ENCODE assay signal across 8 mouse cellular contexts in genomic region chr8:95331156-95331719, GRCm38 (mm10). TPM values are rescaled to one million over a fixed set of nuclear protein-coding genes. Genes with fewer than 3 reads are reported as not detected.
DNase-seq lines count a peak whose midpoint lies in the region; ATAC-seq and TF ChIP-seq lines count a peak whose summit lies in the region.

No protein-coding gene starts in this region.

- no peaks in the 10 kb centered on the region; the same call in none of the 2 replicates for H3K4me1 ChIP-seq in cerebellum, adult 2 months (ENCODE audit: control insufficient read depth, insufficient read depth, low read length)
- H3K4me1 ChIP-seq in embryonic facial prominence, embryonic 11.5 days (ENCODE audit: control insufficient read depth, insufficient read depth, low read length) = no peaks in the 10 kb centered on the region
- peaks cover 42% of the 10 kb centered on the region for H3K4me1 ChIP-seq in hindbrain, embryonic 15.5 days (replicated peaks)
- peaks cover 15% of the 10 kb centered on the region for H3K4me1 ChIP-seq in lung, embryonic 16.5 days (replicated peaks; ENCODE audit: control insufficient read depth, insufficient read depth, low read length)
- peaks cover 10% of the 10 kb centered on the region for H3K4me1 ChIP-seq in stomach, embryonic 14.5 days (ENCODE audit: control insufficient read depth, insufficient read depth, low read length)

- peak overlapping the region; percentile 91 for H3K9ac ChIP-seq in embryonic facial prominence, embryonic 11.5 days (replicated peaks; ENCODE audit: low read length)
- H3K9ac ChIP-seq in hindbrain, embryonic 15.5 days = peak overlapping the region; percentile 92
- H3K9ac ChIP-seq in lung, embryonic 16.5 days (ENCODE audit: low read length) = peak overlapping the region; percentile 93
- H3K9ac ChIP-seq in stomach, embryonic 14.5 days (replicated peaks; ENCODE audit: low read depth, low read length) = peak overlapping the region; percentile 79

- no peak for TF ChIP-seq POLR2A in cerebellum, adult 2 months (IDR thresholded peaks at IDR 0.05; ENCODE audit: borderline replicate concordance, insufficient read depth, low read length)

- H3K36me3 ChIP-seq in embryonic facial prominence, embryonic 11.5 days (replicated peaks; ENCODE audit: control insufficient read depth, insufficient read depth, low read depth, low read length) = peaks cover 24% of the 10 kb centered on the region
- H3K36me3 ChIP-seq in hindbrain, embryonic 15.5 days = peaks cover 43% of the 10 kb centered on the region
- peaks cover 38% of the 10 kb centered on the region for H3K36me3 ChIP-seq in lung, embryonic 16.5 days (ENCODE audit: control insufficient read depth, insufficient read depth, low read length)
- H3K36me3 ChIP-seq in stomach, embryonic 14.5 days (ENCODE audit: control insufficient read depth, insufficient read depth, low read length) = peaks cover 40% of the 10 kb centered on the region

- no peaks in the 10 kb centered on the region for H3K27me3 ChIP-seq in cerebellum, adult 2 months (ENCODE audit: control insufficient read depth, insufficient read depth, low read length)
- H3K27me3 ChIP-seq in embryonic facial prominence, embryonic 11.5 days (ENCODE audit: control insufficient read depth, insufficient read depth, low read length) = no peaks in the 10 kb centered on the region
- H3K27me3 ChIP-seq in hindbrain, embryonic 15.5 days = no peaks in the 10 kb centered on the region
- H3K27me3 ChIP-seq in lung, embryonic 16.5 days (ENCODE audit: control insufficient read depth, insufficient read depth, low read depth, low read length) = no peaks in the 10 kb centered on the region
- no peaks in the 10 kb centered on the region for H3K27me3 ChIP-seq in stomach, embryonic 14.5 days (ENCODE audit: control insufficient read depth, insufficient read depth, low read length)

- TF ChIP-seq CTCF in cerebellum, adult 2 months (IDR thresholded peaks at IDR 0.05; ENCODE audit: borderline replicate concordance, insufficient read depth, low read depth, low read length) = no peak

- H3K9me3 ChIP-seq in embryonic facial prominence, embryonic 11.5 days (replicated peaks; ENCODE audit: control insufficient read depth, low read length) = no peaks in the 10 kb centered on the region
- H3K9me3 ChIP-seq in hindbrain, embryonic 15.5 days = no peaks in the 10 kb centered on the region
- H3K9me3 ChIP-seq in lung, embryonic 16.5 days (ENCODE audit: control insufficient read depth, low read length) = no peaks in the 10 kb centered on the region
- H3K9me3 ChIP-seq in stomach, embryonic 14.5 days (ENCODE audit: control insufficient read depth, low read depth, low read length) = no peaks in the 10 kb centered on the region

- peak overlapping the region; percentile 42 for H3K4me2 ChIP-seq in embryonic facial prominence, embryonic 11.5 days (ENCODE audit: low read depth, low read length)
- H3K4me2 ChIP-seq in hindbrain, embryonic 15.5 days = peak overlapping the region; percentile 88
- H3K4me2 ChIP-seq in lung, embryonic 16.5 days (ENCODE audit: low read depth, low read length) = peak overlapping the region; percentile 55
- peak overlapping the region; percentile 90 for H3K4me2 ChIP-seq in stomach, embryonic 14.5 days (replicated peaks; ENCODE audit: low read depth, low read length)

- ATAC-seq in embryonic facial prominence, embryonic 11.5 days (replicated peaks; ENCODE audit: insufficient number of reproducible peaks, low FRiP score, low TSS enrichment, low read depth) = peak; percentile 31
- peak; percentile 50 for ATAC-seq in hindbrain, embryonic 15.5 days (ENCODE audit: low FRiP score, low read depth)
- ATAC-seq in lung, embryonic 16.5 days (ENCODE audit: low read depth) = peak; percentile 54
- peak; percentile 25 for ATAC-seq in stomach, embryonic 14.5 days (ENCODE audit: insufficient number of reproducible peaks, insufficient read depth, low FRiP score, low read depth)

- H3K4me3 ChIP-seq in cerebellum, adult 2 months (replicated peaks; ENCODE audit: insufficient read depth, low read depth, low read length) = peak overlapping the region; percentile 88
- H3K4me3 ChIP-seq in embryonic facial prominence, embryonic 11.5 days (ENCODE audit: low read depth, low read length) = peak overlapping the region; percentile 90
- peak overlapping the region; percentile 99 for H3K4me3 ChIP-seq in hindbrain, embryonic 15.5 days
- peak overlapping the region; percentile 91 for H3K4me3 ChIP-seq in lung, embryonic 16.5 days (ENCODE audit: low read length)
- H3K4me3 ChIP-seq in stomach, embryonic 14.5 days (ENCODE audit: low read depth, low read length) = peak overlapping the region; percentile 87

- no peak for DNase-seq in cerebellum, adult 2 months
- DNase-seq in cerebellum, adult 18-20 months = no peak
- peak; percentile 73 for DNase-seq in 416B (ENCODE audit: low read depth)
- DNase-seq in embryonic facial prominence, embryonic 11.5 days (ENCODE audit: low spot score) = peak; percentile 75
- DNase-seq in cerebellum, adult 9-11 months = no peak

- peak overlapping the region; percentile 65 for H3K27ac ChIP-seq in cerebellum, adult 2 months (ENCODE audit: insufficient read depth, low read length)
- peak overlapping the region; percentile 93 for H3K27ac ChIP-seq in embryonic facial prominence, embryonic 11.5 days (replicated peaks; ENCODE audit: low read depth, low read length)
- peak overlapping the region; percentile 90 for H3K27ac ChIP-seq in hindbrain, embryonic 15.5 days (replicated peaks)
- peak overlapping the region; percentile 98 for H3K27ac ChIP-seq in lung, embryonic 16.5 days (ENCODE audit: low read length)
- peak overlapping the region; percentile 98 for H3K27ac ChIP-seq in stomach, embryonic 14.5 days (ENCODE audit: low read length)

- WGBS in cerebellum, adult 2 months = under 1% methylated on average over 38 of the region's 38 CpGs
- WGBS in embryonic facial prominence, embryonic 11.5 days = under 1% methylated on average over 38 of the region's 38 CpGs
- under 1% methylated on average over 38 of the region's 38 CpGs for WGBS in hindbrain, embryonic 15.5 days
- WGBS in lung, embryonic 16.5 days = 0% methylated on average over 38 of the region's 38 CpGs
- WGBS in stomach, embryonic 14.5 days = under 1% methylated on average over 38 of the region's 38 CpGs

RNA-seq across cellular contexts. Expression of gene Zfp319, which starts 0.5 kb away (rescaled TPM):
- polyA plus RNA-seq in cerebellum, adult 2 months (2012; rRNA removed) = 11.0 and 11.6 TPM in 2 replicates
- 6.6 and 7.2 TPM in 2 replicates for polyA plus RNA-seq in embryonic facial prominence, embryonic 11.5 days (2014; fragmentation: Nextera tagmentation; extraction: Ambion mirVana)
- polyA plus RNA-seq in hindbrain, embryonic 15.5 days (2015; fragmentation: Nextera tagmentation; extraction: Ambion mirVana) = 15.2 and 16.5 TPM in 2 replicates
- polyA plus RNA-seq in lung, embryonic 16.5 days (2015; fragmentation: Nextera tagmentation; extraction: Ambion mirVana) = 8.5 and 9.8 TPM in 2 replicates
- polyA plus RNA-seq in stomach, embryonic 14.5 days (2014; fragmentation: Nextera tagmentation; extraction: Ambion mirVana) = 7.4 and 8.3 TPM in 2 replicates

RNA-seq across cellular contexts. Expression of gene Usb1, which starts 0.8 kb away (rescaled TPM):
- 12.4 and 14.2 TPM in 2 replicates for polyA plus RNA-seq in cerebellum, adult 2 months (2012; rRNA removed)
- 36.5 and 37.6 TPM in 2 replicates for polyA plus RNA-seq in embryonic facial prominence, embryonic 11.5 days (2014; fragmentation: Nextera tagmentation; extraction: Ambion mirVana)
- polyA plus RNA-seq in hindbrain, embryonic 15.5 days (2015; fragmentation: Nextera tagmentation; extraction: Ambion mirVana) = 34.8 and 35.8 TPM in 2 replicates
- polyA plus RNA-seq in lung, embryonic 16.5 days (2015; fragmentation: Nextera tagmentation; extraction: Ambion mirVana) = 39.6 and 45.5 TPM in 2 replicates
- 38.0 and 44.2 TPM in 2 replicates for polyA plus RNA-seq in stomach, embryonic 14.5 days (2014; fragmentation: Nextera tagmentation; extraction: Ambion mirVana)

RNA-seq across cellular contexts. Expression of gene Mmp15, which starts 20.8 kb away (rescaled TPM):
- polyA plus RNA-seq in cerebellum, adult 2 months (2012; rRNA removed) = 10.6 and 12.1 TPM in 2 replicates
- 8.9 and 9.9 TPM in 2 replicates for polyA plus RNA-seq in embryonic facial prominence, embryonic 11.5 days (2014; fragmentation: Nextera tagmentation; extraction: Ambion mirVana)
- polyA plus RNA-seq in hindbrain, embryonic 15.5 days (2015; fragmentation: Nextera tagmentation; extraction: Ambion mirVana) = 20.0 and 22.1 TPM in 2 replicates
- 13.1 and 14.1 TPM in 2 replicates for polyA plus RNA-seq in lung, embryonic 16.5 days (2015; fragmentation: Nextera tagmentation; extraction: Ambion mirVana)
- polyA plus RNA-seq in stomach, embryonic 14.5 days (2014; fragmentation: Nextera tagmentation; extraction: Ambion mirVana) = 21.5 and 22.0 TPM in 2 replicates

RNA-seq across cellular contexts. Expression of gene Tepp, which starts 20.9 kb away (rescaled TPM):
- polyA plus RNA-seq in cerebellum, adult 2 months (2012; rRNA removed) = 0.18 and 0.89 TPM in 2 replicates
- not detected in 2 replicates for polyA plus RNA-seq in embryonic facial prominence, embryonic 11.5 days (2014; fragmentation: Nextera tagmentation; extraction: Ambion mirVana)
- polyA plus RNA-seq in hindbrain, embryonic 15.5 days (2015; fragmentation: Nextera tagmentation; extraction: Ambion mirVana) = 2.3 and 3.6 TPM in 2 replicates
- 0.45 and 0.80 TPM in 2 replicates for polyA plus RNA-seq in lung, embryonic 16.5 days (2015; fragmentation: Nextera tagmentation; extraction: Ambion mirVana)
- not detected in 2 replicates for polyA plus RNA-seq in stomach, embryonic 14.5 days (2014; fragmentation: Nextera tagmentation; extraction: Ambion mirVana)

RNA-seq across cellular contexts. Expression of gene Cngb1, which starts 24.9 kb away (rescaled TPM):
- polyA plus RNA-seq in cerebellum, adult 2 months (2012; rRNA removed) = 0.41 and 0.54 TPM in 2 replicates
- polyA plus RNA-seq in embryonic facial prominence, embryonic 11.5 days (2014; fragmentation: Nextera tagmentation; extraction: Ambion mirVana) = 0.10 and 0.32 TPM in 2 replicates
- polyA plus RNA-seq in hindbrain, embryonic 15.5 days (2015; fragmentation: Nextera tagmentation; extraction: Ambion mirVana) = 0.43 TPM in 2 replicates
- 0.94 and 1.6 TPM in 2 replicates for polyA plus RNA-seq in lung, embryonic 16.5 days (2015; fragmentation: Nextera tagmentation; extraction: Ambion mirVana)
- 0.04 and 0.71 TPM in 2 replicates for polyA plus RNA-seq in stomach, embryonic 14.5 days (2014; fragmentation: Nextera tagmentation; extraction: Ambion mirVana)

Comparison
In these comparisons a context has a peak if more than half of its experiments do, and no peak if none do; other contexts are left out.
1. DNase-seq: peak in 416B (single experiment) and embryonic facial prominence, embryonic 11.5 days (single experiment); none in cerebellum, adult 2 months (0 of 2), cerebellum, adult 18-20 months (0 of 2) and cerebellum, adult 9-11 months (single experiment).
2. Peak in every context shown above with its lines, with median percentiles within 50 percentile points of each other: H3K27ac ChIP-seq, H3K4me3 ChIP-seq, ATAC-seq, H3K4me2 ChIP-seq and H3K9ac ChIP-seq.